Mouse (Mus musculus) hindbrain, embryonic 15.5 days (tissue): Measurements from ENCODE around the gene Prdx5. TPM values are rescaled to one million over a fixed set of nuclear protein-coding genes. Genes with fewer than 3 reads are reported as not detected.
"Not testable (repeated sequence)": the region's sequence is repeated elsewhere in the genome, so short reads cannot be mapped to it uniquely, and the experiment has no call there.

ENCODE experiments used
- ATAC-seq: fragments of 200-750 bp; cut with Nextera tagmentation; 2 replicates; pipeline ENCODE4 v1.8.0; 2017; ENCODE audit warnings: low read depth, moderate number of reproducible peaks, moderate TSS enrichment; ENCODE audit not compliant: low FRiP score
- H3K27ac ChIP-seq: fragments of 300-500 bp; sonication (generic); replicated peaks from 2 replicates; pipeline ENCODE4 v1.5.1; 2015; ENCODE audit warnings: mild to moderate bottlenecking, inconsistent platforms
- H3K27me3 ChIP-seq: fragments of 300-500 bp; sonication (generic); 2 replicates; pipeline ENCODE4 v1.6.1; 2015; ENCODE audit warnings: control low read depth, inconsistent platforms
- H3K36me3 ChIP-seq: fragments of 300-500 bp; sonication (generic); 2 replicates; pipeline ENCODE4 v1.6.1; 2015; ENCODE audit warnings: control low read depth, inconsistent platforms
- H3K4me1 ChIP-seq: fragments of 300-500 bp; sonication (generic); replicated peaks from 2 replicates; pipeline ENCODE4 v1.6.1; 2015; ENCODE audit warnings: control low read depth, inconsistent platforms
- H3K4me2 ChIP-seq: fragments of 300-500 bp; sonication (generic); 2 replicates; pipeline ENCODE4 v1.6.1; 2015; ENCODE audit warnings: moderate library complexity, mild to moderate bottlenecking, inconsistent platforms
- H3K4me3 ChIP-seq: fragments of 300-500 bp; sonication (generic); 2 replicates; pipeline ENCODE4 v1.5.1; 2015; ENCODE audit warnings: mild to moderate bottlenecking, inconsistent platforms
- H3K9ac ChIP-seq: fragments of 300-500 bp; sonication (generic); 2 replicates; pipeline ENCODE4 v1.6.1; 2015; ENCODE audit warnings: inconsistent platforms
- H3K9me3 ChIP-seq: fragments of 300-500 bp; sonication (generic); 2 replicates; pipeline ENCODE4 v1.6.1; 2016; ENCODE audit warnings: control low read depth, inconsistent platforms
- WGBS: fragments of 180-500 bp; shearing (Covaris S2); methylation state at CpG from one replicate; pipeline ENCODE4 v1.1.7; 2015; 5-methylcytosine and 5-hydroxymethylcytosine counted together
- polyA plus RNA-seq: library from polyadenylated mRNA; unstranded; fragments of >200 nt; fragmentation: Nextera tagmentation; extraction: Ambion mirVana; gene quantifications from 2 replicates; pipeline ENCODE4 v1.2.1, GENCODE M21; 2015

Gene Prdx5
- polyA plus RNA-seq, 1 experiment from 2014 or later = 392 TPM

- H3K27ac ChIP-seq = no peak overlapping the region
- H3K36me3 ChIP-seq = peaks cover 27% of the 10 kb centered on the region
- H3K4me2 ChIP-seq = no peak overlapping the region
- no peaks in the 10 kb centered on the region for H3K27me3 ChIP-seq
- peaks cover 24% of the 10 kb centered on the region for H3K4me1 ChIP-seq
- no peaks in the 10 kb centered on the region for H3K9me3 ChIP-seq
- H3K4me3 ChIP-seq = no peak overlapping the region
- H3K9ac ChIP-seq = no peak overlapping the region
- WGBS = 95% methylated on average over 6 of the region's 6 CpGs
- ATAC-seq = no peak
Observed at GRCm38 (mm10) chr19:6913036-6913435, 3.1 kb upstream of the Prdx5 start.

GRCm38 (mm10) chr19:6912205-6912970 is 2.5 kb upstream of the Prdx5 start:
- Histone ChIP-seq H3K27ac (no peak overlapping the region), H3K27me3 (no peaks in the 10 kb centered on the region), H3K36me3 (peaks cover 27% of the 10 kb centered on the region), H3K4me3 (no peak overlapping the region), H3K4me1 (peaks cover 30% of the 10 kb centered on the region), H3K4me2 (no peak overlapping the region), H3K9me3 (no peaks in the 10 kb centered on the region), H3K9ac (no peak overlapping the region)
- no peak for ATAC-seq
- WGBS = 96% methylated on average over 15 of the region's 15 CpGs

GRCm38 (mm10) chr19:6911101-6912074 is 1.5 kb upstream of the Prdx5 start:
- 87% methylated on average over 19 of the region's 19 CpGs for WGBS
- Histone ChIP-seq H3K9me3 (no peaks in the 10 kb centered on the region), H3K4me2 (peak overlapping the region; percentile 82), H3K9ac (0 out of 2 replicates have a peak overlapping the region, but pooled peaks have one; percentile 4), H3K4me1 (peaks cover 37% of the 10 kb centered on the region), H3K36me3 (peaks cover 35% of the 10 kb centered on the region), H3K27me3 (no peaks in the 10 kb centered on the region), H3K27ac (no peak overlapping the region), H3K4me3 (peak overlapping the region; percentile 10; the same call in 1 of the 2 replicates)
- no peak for ATAC-seq

GRCm38 (mm10) chr19:6910306-6910705 is 400 bp upstream of the Prdx5 start:
- peak overlapping the region; percentile 70 for H3K9ac ChIP-seq
- H3K4me2 ChIP-seq = peak overlapping the region; percentile 82
- not testable (repeated sequence) for H3K27me3 ChIP-seq, H3K9me3 ChIP-seq, ATAC-seq
- under 1% methylated on average over 30 of the region's 30 CpGs for WGBS
- peak overlapping the region; percentile 52 for H3K4me3 ChIP-seq
- H3K4me1 ChIP-seq = peaks cover 37% of the 10 kb centered on the region
- H3K27ac ChIP-seq = peak overlapping the region; percentile 99
- peaks cover 43% of the 10 kb centered on the region for H3K36me3 ChIP-seq

GRCm38 (mm10) chr19:6909021-6909420 is 885 bp downstream of the Prdx5 start:
- H3K36me3 ChIP-seq = peaks cover 52% of the 10 kb centered on the region

GRCm38 (mm10) chr19:6907811-6908540 is 1.9 kb downstream of the Prdx5 start:
- H3K4me3 ChIP-seq = peak overlapping the region; percentile 52
- no peak overlapping the region for H3K27ac ChIP-seq
- peaks cover 37% of the 10 kb centered on the region for H3K4me1 ChIP-seq
- H3K4me2 ChIP-seq = peak overlapping the region; percentile 82
- 84% methylated on average over 7 of the region's 7 CpGs for WGBS
- no peak for ATAC-seq
- no peaks in the 10 kb centered on the region for H3K27me3 ChIP-seq
- no peaks in the 10 kb centered on the region for H3K9me3 ChIP-seq
- 0 out of 2 replicates have a peak overlapping the region, but pooled peaks have one; percentile 0 for H3K9ac ChIP-seq
- peaks cover 42% of the 10 kb centered on the region for H3K36me3 ChIP-seq

More at GRCm38 (mm10) chr19:6909021-6909420, 885 bp downstream of the Prdx5 start:
- Histone ChIP-seq H3K9me3 (no peaks in the 10 kb centered on the region), H3K27me3 (no peaks in the 10 kb centered on the region), H3K9ac (peak overlapping the region; percentile 70), H3K27ac (peak overlapping the region; percentile 99), H3K4me1 (peaks cover 37% of the 10 kb centered on the region), H3K4me2 (peak overlapping the region; percentile 82), H3K4me3 (peak overlapping the region; percentile 52)
- no peak for ATAC-seq
- whole genome bisulfite sequencing = 14% methylated on average over 11 of the region's 11 CpGs

- Histone ChIP-seq H3K27me3 (no peaks in the 10 kb centered on the region), H3K9me3 (no peaks in the 10 kb centered on the region), H3K9ac (no peak overlapping the region), H3K4me2 (no peak overlapping the region), H3K4me1 (peaks cover 37% of the 10 kb centered on the region), H3K27ac (no peak overlapping the region), H3K4me3 (no peak overlapping the region), H3K36me3 (peaks cover 34% of the 10 kb centered on the region)
- WGBS = 94% methylated on average over 8 of the region's 8 CpGs
- no peak for ATAC-seq
Observed at GRCm38 (mm10) chr19:6907094-6907493, 2.8 kb downstream of the Prdx5 start.

- H3K36me3 ChIP-seq = peaks cover 25% of the 10 kb centered on the region
- no peak for ATAC-seq
- H3K9me3 ChIP-seq = no peaks in the 10 kb centered on the region
- H3K9ac ChIP-seq = no peak overlapping the region
- no peak overlapping the region for H3K4me2 ChIP-seq
- 85% methylated on average over 3 of the region's 3 CpGs for WGBS
- H3K27ac ChIP-seq = no peak overlapping the region
- H3K4me1 ChIP-seq = peaks cover 30% of the 10 kb centered on the region
- H3K27me3 ChIP-seq = no peaks in the 10 kb centered on the region
- no peak overlapping the region for H3K4me3 ChIP-seq
Observed at GRCm38 (mm10) chr19:6906199-6906598, 3.7 kb downstream of the Prdx5 start.

GRCm38 (mm10) chr19:6905498-6906159 is 4.3 kb downstream of the Prdx5 start:
- no peak overlapping the region for H3K9ac ChIP-seq
- H3K4me3 ChIP-seq = no peak overlapping the region
- no peaks in the 10 kb centered on the region for H3K27me3 ChIP-seq
- peaks cover 26% of the 10 kb centered on the region for H3K4me1 ChIP-seq
- H3K27ac ChIP-seq = no peak overlapping the region
- WGBS = 98% methylated on average over 11 of the region's 11 CpGs
- no peak for ATAC-seq
- no peak overlapping the region for H3K4me2 ChIP-seq
- no peaks in the 10 kb centered on the region for H3K9me3 ChIP-seq
- peaks cover 25% of the 10 kb centered on the region for H3K36me3 ChIP-seq

- Histone ChIP-seq H3K9ac (no peak overlapping the region), H3K4me3 (no peak overlapping the region), H3K4me2 (no peak overlapping the region), H3K36me3 (peaks cover 25% of the 10 kb centered on the region), H3K27me3 (no peaks in the 10 kb centered on the region), H3K27ac (no peak overlapping the region), H3K9me3 (no peaks in the 10 kb centered on the region), H3K4me1 (peaks cover 24% of the 10 kb centered on the region)
- ATAC-seq = no peak
- WGBS = 85% methylated on average over 2 of the region's 2 CpGs
Observed at GRCm38 (mm10) chr19:6904846-6905245, 5.1 kb downstream of the Prdx5 start.

GRCm38 (mm10) chr19:6903031-6903430 is 6.9 kb downstream of the Prdx5 start:
- Histone ChIP-seq H3K4me1 (peaks cover 14% of the 10 kb centered on the region), H3K27me3 (no peaks in the 10 kb centered on the region), H3K4me2 (no peak overlapping the region), H3K4me3 (no peak overlapping the region), H3K9ac (no peak overlapping the region), H3K9me3 (no peaks in the 10 kb centered on the region), H3K36me3 (peaks cover 25% of the 10 kb centered on the region), H3K27ac (no peak overlapping the region)
- WGBS = 88% methylated on average over 1 of the region's 1 CpGs
- no peak for ATAC-seq
